Mouse (Mus musculus) hindbrain, embryonic 13.5 days (tissue): ENCODE data around the gene Ran. TPM values are rescaled to one million over a fixed set of nuclear protein-coding genes. Genes with fewer than 3 reads are reported as not detected.

ENCODE experiments used
- ATAC-seq: fragments of 200-750 bp; cut with Nextera tagmentation; 2 replicates; pipeline ENCODE4 v1.8.0; 2017; ENCODE audit warnings: moderate TSS enrichment; ENCODE audit not compliant: low FRiP score
- H3K27ac ChIP-seq: fragments of 300-500 bp; sonication (generic); 2 replicates; pipeline ENCODE4 v1.5.1; 2015; ENCODE audit warnings: inconsistent platforms, mild to moderate bottlenecking, moderate library complexity
- H3K27me3 ChIP-seq: fragments of 300-500 bp; sonication (generic); 2 replicates; pipeline ENCODE4 v1.6.1; 2015; ENCODE audit warnings: mild to moderate bottlenecking, inconsistent platforms
- H3K36me3 ChIP-seq: fragments of 300-500 bp; sonication (generic); 2 replicates; pipeline ENCODE4 v1.6.1; 2015; ENCODE audit warnings: mild to moderate bottlenecking, inconsistent platforms
- H3K4me1 ChIP-seq: fragments of 300-500 bp; sonication (generic); replicated peaks from 2 replicates; pipeline ENCODE4 v1.6.1; 2015; ENCODE audit warnings: inconsistent platforms
- H3K4me2 ChIP-seq: fragments of 300-500 bp; sonication (generic); 2 replicates; pipeline ENCODE4 v1.6.1; 2015; ENCODE audit warnings: inconsistent platforms, mild to moderate bottlenecking, moderate library complexity
- H3K4me3 ChIP-seq: fragments of 300-500 bp; sonication (generic); 2 replicates; pipeline ENCODE4 v1.5.1; 2015; ENCODE audit warnings: mild to moderate bottlenecking, inconsistent platforms
- H3K9ac ChIP-seq: fragments of 300-500 bp; sonication (generic); 2 replicates; pipeline ENCODE4 v1.6.1; 2015; ENCODE audit warnings: mild to moderate bottlenecking, inconsistent platforms
- H3K9me3 ChIP-seq: fragments of 300-500 bp; sonication (generic); 2 replicates; pipeline ENCODE4 v1.6.1; 2016; ENCODE audit warnings: inconsistent platforms
- WGBS: fragments of 180-500 bp; shearing (Covaris S2); methylation state at CpG from one replicate; pipeline ENCODE4 v1.1.7; 2015; 5-methylcytosine and 5-hydroxymethylcytosine counted together
- polyA plus RNA-seq: library from polyadenylated mRNA; unstranded; fragments of >200 nt; fragmentation: Nextera tagmentation; extraction: Ambion mirVana; gene quantifications from 2 replicates; pipeline ENCODE4 v1.2.1, GENCODE M21; 2015

Ran gene
- polyA plus RNA-seq, 1 experiment from 2014 or later = 416 TPM

DNA sequence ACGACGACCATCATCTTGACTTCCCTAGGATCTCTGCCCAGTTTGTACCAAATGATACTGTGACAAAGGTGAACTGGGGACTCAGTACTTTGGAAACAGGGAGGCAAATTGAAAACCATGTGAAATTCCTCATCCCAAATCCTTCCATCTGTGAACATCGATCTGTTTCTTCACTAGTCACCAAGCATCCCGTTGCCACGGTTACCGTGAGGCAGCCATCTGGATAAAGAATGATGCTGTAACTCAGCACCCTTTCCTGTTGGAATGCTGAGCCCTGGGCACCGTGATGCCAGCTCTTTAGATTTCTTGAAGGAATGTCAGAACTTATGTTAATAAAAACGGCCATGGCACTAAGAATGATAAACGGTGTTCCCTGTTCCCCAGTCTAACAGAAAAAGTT is 29.5 kb downstream of the Ran start:
- no peak overlapping the region for H3K4me2 ChIP-seq
- H3K36me3 ChIP-seq = no peaks in the 10 kb centered on the region
- no peak for ATAC-seq
- H3K27me3 ChIP-seq = no peaks in the 10 kb centered on the region
- no peak overlapping the region for H3K4me3 ChIP-seq
- peaks cover 40% of the 10 kb centered on the region for H3K4me1 ChIP-seq
- 53% methylated on average over 9 of the region's 9 CpGs for WGBS
- no peak overlapping the region for H3K27ac ChIP-seq
- H3K9ac ChIP-seq = no peak overlapping the region
- H3K9me3 ChIP-seq = no peaks in the 10 kb centered on the region

DNA sequence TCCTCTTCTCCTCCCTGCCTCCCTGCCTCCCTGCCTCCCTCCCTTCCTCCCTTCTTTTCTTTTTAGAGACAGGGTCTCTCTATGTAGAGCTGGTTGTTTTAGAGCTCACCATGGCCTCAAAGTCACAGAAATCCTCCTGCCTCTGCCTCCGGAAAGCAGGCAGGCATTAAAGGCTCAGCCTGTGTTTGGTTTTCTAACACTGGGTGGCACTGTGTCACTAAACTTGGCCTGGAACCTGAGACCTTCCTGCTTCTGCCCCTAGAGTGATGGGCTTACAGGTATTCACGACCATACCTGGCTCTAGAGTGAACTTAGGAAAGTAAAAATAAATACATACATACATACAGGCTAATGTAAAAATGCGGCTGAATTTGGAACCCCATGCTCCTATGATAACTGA is 32.0 kb downstream of the Ran start:
- Histone ChIP-seq H3K27me3 (no peaks in the 10 kb centered on the region), H3K36me3 (no peaks in the 10 kb centered on the region), H3K4me3 (no peak overlapping the region), H3K9ac (no peak overlapping the region), H3K27ac (no peak overlapping the region), H3K9me3 (no peaks in the 10 kb centered on the region), H3K4me2 (no peak overlapping the region), H3K4me1 (peaks cover 21% of the 10 kb centered on the region)
- 90% methylated on average over 3 of the region's 3 CpGs for WGBS
- ATAC-seq = no peak

DNA sequence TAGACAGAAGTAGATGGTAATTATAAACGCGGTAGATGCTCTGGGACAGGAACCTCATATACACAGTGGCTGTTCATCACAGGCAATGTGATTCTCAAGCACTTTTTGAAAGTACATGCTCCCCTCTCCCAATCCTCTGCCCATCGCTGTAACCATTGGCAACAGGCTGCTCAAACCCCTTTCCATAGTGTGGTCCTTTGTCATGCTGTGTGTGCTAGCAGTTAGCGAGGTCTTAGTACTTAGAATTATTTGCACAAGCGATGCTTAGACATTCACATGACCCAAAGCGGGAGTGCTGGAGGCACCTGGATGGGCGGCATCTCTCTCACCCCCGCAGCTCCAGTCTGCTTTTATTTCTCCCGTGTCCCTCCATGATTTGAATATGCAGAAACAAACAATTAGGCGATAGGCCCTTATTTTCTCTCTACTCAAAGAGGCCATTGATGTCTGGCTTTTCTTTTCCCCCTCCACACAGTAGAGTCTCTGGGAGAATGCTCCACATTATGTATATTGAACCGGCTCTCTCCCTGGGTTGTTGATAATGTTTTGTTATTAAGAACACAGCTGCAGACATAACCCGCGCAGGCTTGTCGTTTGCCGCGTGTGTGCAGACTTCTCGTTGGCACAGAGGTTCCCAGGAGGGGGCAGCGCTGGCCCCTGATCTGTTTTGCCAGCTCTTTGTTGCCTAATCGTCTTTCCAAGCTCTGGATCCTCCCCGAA is 32.9 kb downstream of the Ran start:
- no peaks in the 10 kb centered on the region for H3K36me3 ChIP-seq
- peaks cover 18% of the 10 kb centered on the region for H3K4me1 ChIP-seq
- H3K9ac ChIP-seq = 0 out of 2 replicates have a peak overlapping the region, but pooled peaks have one; percentile 19
- H3K9me3 ChIP-seq = no peaks in the 10 kb centered on the region
- H3K27ac ChIP-seq = peak overlapping the region; percentile 84
- peak overlapping the region; percentile 35 for H3K4me2 ChIP-seq
- H3K4me3 ChIP-seq = no peak overlapping the region
- WGBS = 16% methylated on average over 20 of the region's 20 CpGs
- ATAC-seq = peak; percentile 76
- no peaks in the 10 kb centered on the region for H3K27me3 ChIP-seq

DNA sequence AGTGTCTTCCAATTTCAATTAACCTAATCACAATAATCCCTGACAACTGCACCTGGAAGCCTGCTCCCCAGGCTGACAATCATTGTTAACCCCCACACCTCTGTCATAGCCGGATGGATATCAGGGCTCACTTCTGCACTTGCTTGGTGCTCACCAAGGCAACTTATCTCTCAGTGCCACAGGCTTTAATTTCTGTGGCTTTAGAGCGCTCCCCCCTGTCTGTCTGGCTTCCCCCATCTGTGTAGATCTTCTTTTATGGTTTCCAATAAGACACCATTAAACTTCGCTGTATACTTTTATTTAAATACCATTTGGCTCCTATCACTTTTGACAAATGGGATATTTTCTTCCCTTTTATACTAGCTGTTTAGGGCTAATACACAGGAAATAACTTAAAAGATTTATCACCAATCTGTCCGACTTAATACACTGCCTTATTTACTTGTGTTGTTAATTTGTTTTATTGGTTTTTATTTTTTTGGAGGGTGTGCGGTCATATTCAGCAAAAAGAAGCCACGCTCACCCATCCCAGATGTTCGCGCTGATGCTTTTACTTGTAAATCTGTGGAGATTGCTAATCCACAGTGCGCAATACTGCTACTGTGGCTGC is 34.9 kb downstream of the Ran start:
- no peak overlapping the region for H3K4me2 ChIP-seq
- ATAC-seq = no peak
- H3K9me3 ChIP-seq = no peaks in the 10 kb centered on the region
- H3K27ac ChIP-seq = no peak overlapping the region
- no peak overlapping the region for H3K4me3 ChIP-seq
- no peak overlapping the region for H3K9ac ChIP-seq
- H3K36me3 ChIP-seq = no peaks in the 10 kb centered on the region
- WGBS = 91% methylated on average over 9 of the region's 9 CpGs
- H3K27me3 ChIP-seq = no peaks in the 10 kb centered on the region
- H3K4me1 ChIP-seq = peaks cover 10% of the 10 kb centered on the region

DNA sequence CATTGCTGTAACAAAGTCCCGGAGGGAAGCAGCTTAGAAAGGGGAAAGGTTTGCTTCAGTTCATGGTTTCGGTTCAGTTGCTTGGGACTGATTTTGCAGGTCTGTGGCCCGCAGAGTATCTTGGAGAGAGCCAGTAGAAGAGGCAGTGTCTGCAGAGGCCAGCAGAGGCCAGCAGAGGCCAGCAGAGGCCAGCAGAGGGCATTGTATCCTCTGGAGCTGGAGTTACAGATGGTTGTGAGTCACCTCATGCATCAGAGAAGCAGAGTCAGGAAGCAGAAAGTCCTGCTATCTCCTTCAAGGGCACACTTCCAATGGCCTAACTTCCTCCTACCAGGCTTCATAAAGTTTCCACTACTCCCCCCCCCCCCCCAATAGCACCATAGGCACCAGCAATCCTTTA is 39.2 kb downstream of the Ran start:
- WGBS = 91% methylated on average over 3 of the region's 3 CpGs

DNA sequence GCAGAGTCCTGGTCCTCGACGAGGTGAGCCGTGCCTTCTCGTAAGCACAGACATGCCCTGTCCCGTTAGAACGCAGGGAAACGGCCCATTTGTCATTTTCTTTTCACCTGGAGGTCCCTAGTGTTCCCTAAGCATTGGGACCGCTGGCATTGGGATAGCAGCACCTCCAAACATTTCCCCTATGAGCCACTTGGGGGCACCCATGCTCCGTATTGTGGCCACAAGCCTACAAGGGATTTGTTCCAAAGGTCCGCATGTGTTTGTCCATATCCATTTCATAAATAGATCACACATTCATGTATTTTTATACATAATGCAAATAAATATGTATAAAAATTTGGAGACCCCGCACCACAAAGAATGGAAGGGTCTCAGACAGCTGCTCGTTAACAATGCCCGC is 41.7 kb downstream of the Ran start:
- H3K27me3 ChIP-seq = peaks cover 12% of the 10 kb centered on the region
- no peak overlapping the region for H3K4me3 ChIP-seq
- 0 out of 2 replicates have a peak, but pooled peaks have one; percentile 28 for ATAC-seq
- H3K4me2 ChIP-seq = no peak overlapping the region
- peaks cover 13% of the 10 kb centered on the region for H3K4me1 ChIP-seq
- no peaks in the 10 kb centered on the region for H3K36me3 ChIP-seq
- H3K9ac ChIP-seq = 0 out of 2 replicates have a peak overlapping the region, but pooled peaks have one; percentile 16
- 21% methylated on average over 13 of the region's 13 CpGs for WGBS
- no peaks in the 10 kb centered on the region for H3K9me3 ChIP-seq
- no peak overlapping the region for H3K27ac ChIP-seq

More for the DNA sequence above, 39.2 kb downstream of the Ran start:
- Histone ChIP-seq H3K27ac (no peak overlapping the region), H3K4me1 (peaks cover 13% of the 10 kb centered on the region), H3K4me3 (no peak overlapping the region), H3K36me3 (no peaks in the 10 kb centered on the region), H3K9me3 (no peaks in the 10 kb centered on the region), H3K27me3 (peaks cover 12% of the 10 kb centered on the region), H3K4me2 (no peak overlapping the region), H3K9ac (no peak overlapping the region)
- ATAC-seq = no peak

DNA sequence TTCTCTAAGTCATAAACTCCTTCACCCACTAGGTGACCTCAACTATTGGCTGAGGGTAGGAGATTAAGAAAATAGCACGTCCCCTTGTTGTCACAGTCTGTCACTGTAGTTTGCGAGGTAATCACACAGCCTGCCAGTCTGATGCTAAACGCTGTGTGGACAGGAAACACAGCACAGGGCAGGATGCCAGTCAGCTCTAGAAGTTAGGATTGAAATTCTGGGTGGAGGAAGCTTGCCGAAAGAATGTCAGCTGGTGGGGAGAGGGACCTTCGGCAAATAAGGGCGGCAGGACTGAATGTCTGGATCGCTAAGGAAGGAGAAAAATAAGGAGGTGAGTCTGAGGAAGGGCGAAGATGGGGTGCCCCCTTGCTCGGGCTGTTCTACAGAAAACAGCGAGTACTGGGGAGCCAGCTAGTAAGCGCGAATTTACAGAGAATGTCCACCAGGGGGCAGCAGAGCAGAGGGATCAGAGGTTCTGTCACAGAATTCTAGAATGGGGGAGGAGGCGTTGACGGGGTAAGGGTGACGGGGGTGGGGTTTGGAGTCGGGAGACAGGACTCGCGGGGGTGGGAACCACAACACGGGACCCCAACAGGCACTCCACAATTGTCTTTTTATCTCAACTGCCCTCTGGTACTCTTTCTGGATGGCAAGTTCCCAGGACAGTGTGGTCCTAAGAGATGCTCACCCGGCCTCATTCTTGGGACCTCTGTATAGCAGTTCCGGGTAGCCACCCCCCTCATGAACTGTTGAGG is 43.3 kb downstream of the Ran start:
- peak; percentile 43; the same call in 1 of the 2 replicates for ATAC-seq
- Histone ChIP-seq H3K36me3 (no peaks in the 10 kb centered on the region), H3K9me3 (no peaks in the 10 kb centered on the region), H3K4me3 (peak overlapping the region; percentile 23), H3K27me3 (peaks cover 12% of the 10 kb centered on the region), H3K27ac (no peak overlapping the region), H3K4me2 (peak overlapping the region; percentile 49), H3K4me1 (peaks cover 13% of the 10 kb centered on the region), H3K9ac (0 out of 2 replicates have a peak overlapping the region, but pooled peaks have one; percentile 40)
- WGBS = 13% methylated on average over 21 of the region's 21 CpGs

DNA sequence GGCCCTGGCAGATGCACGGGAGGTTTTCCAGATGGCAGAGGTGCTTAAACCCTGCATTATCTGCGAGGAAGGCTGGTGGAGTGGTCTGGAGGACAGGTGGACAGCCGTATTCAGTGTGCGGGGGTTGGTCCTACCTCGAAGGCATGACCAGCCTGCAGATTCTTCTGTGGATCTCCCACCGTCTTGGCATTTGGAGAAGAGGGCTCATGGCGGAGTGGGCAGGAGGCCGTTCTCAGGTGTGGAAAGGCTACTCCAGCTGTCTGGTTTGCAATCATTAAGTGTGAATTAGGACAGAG is 43.9 kb downstream of the Ran start:
- Histone ChIP-seq H3K27me3 (peaks cover 12% of the 10 kb centered on the region), H3K4me3 (peak overlapping the region; percentile 23), H3K27ac (no peak overlapping the region), H3K9ac (0 out of 2 replicates have a peak overlapping the region, but pooled peaks have one; percentile 40), H3K4me1 (peaks cover 13% of the 10 kb centered on the region), H3K4me2 (peak overlapping the region; percentile 49), H3K9me3 (no peaks in the 10 kb centered on the region), H3K36me3 (no peaks in the 10 kb centered on the region)
- no peak; the same call in 1 of the 2 replicates for ATAC-seq
- whole genome bisulfite sequencing = 60% methylated on average over 8 of the region's 8 CpGs

DNA sequence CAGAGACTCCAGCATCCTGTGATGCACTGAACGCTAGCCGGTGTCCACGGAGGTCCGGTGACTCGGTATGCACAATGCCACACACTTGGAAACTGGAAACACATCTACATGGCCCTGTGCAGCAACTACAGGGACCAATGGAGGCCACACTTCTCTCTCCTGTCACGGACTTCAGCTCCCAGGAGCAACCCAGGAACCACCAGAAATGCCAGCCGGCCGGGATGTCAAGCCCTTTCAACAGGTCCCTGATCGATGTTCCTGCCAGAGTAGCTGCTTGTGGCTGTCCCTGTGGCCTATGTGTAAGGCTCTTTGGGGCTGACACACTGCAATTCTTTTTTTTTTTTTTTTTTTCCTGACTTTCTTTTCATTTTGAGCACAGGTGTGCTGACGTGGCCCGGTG is 44.3 kb downstream of the Ran start:
- H3K9ac ChIP-seq = no peak overlapping the region
- no peaks in the 10 kb centered on the region for H3K9me3 ChIP-seq
- H3K27ac ChIP-seq = no peak overlapping the region
- peaks cover 12% of the 10 kb centered on the region for H3K27me3 ChIP-seq
- no peak overlapping the region for H3K4me2 ChIP-seq
- ATAC-seq = no peak
- no peaks in the 10 kb centered on the region for H3K36me3 ChIP-seq
- H3K4me3 ChIP-seq = no peak overlapping the region
- peaks cover 13% of the 10 kb centered on the region for H3K4me1 ChIP-seq
- 59% methylated on average over 11 of the region's 11 CpGs for WGBS

DNA sequence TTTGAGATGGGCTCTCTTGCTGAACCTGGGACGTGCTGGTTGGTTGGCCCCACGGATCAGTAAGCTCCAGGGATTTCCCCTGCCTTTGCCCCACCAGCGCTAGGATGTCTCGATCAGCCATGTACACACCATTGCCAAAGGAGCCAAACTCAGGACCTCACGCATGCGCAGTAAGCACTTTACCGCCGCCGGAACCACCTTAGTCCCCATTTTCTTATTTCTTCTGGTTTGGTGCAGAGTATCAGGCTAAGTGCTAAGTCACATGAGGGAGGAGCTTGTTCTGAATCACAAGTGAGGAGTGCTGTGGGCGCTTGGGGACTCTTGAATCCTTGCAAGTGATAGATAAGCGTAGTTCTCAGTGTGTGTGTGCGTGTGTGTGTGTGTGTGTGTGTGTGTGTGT is 45.4 kb downstream of the Ran start:
- Histone ChIP-seq H3K36me3 (no peaks in the 10 kb centered on the region), H3K4me3 (no peak overlapping the region), H3K9me3 (no peaks in the 10 kb centered on the region), H3K4me1 (peaks cover 13% of the 10 kb centered on the region), H3K27me3 (peaks cover 12% of the 10 kb centered on the region), H3K4me2 (no peak overlapping the region), H3K27ac (no peak overlapping the region), H3K9ac (no peak overlapping the region)
- ATAC-seq = no peak
- 81% methylated on average over 12 of the region's 12 CpGs for WGBS

DNA sequence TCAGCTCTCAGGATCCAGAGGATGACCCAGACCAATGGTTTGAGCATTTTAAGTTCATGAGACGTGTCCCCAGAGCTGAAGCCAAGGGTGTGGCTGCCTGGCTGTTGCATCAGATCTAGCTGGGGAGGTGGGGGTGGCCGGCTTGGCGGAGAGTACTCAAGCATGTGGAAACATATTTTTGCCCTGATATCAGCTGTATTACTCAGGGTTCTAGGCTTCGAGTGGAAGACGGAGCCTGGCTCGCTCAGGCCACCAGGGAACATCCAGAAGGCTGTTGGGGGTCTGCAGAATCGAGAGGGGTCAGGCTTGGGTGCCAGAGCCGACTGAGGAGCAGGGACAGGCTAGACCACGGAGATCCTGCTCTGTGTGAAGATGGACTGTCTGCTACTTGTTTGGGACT is 46.1 kb downstream of the Ran start:
- Histone ChIP-seq H3K9ac (no peak overlapping the region), H3K9me3 (no peaks in the 10 kb centered on the region), H3K27me3 (peaks cover 12% of the 10 kb centered on the region), H3K4me1 (peaks cover 16% of the 10 kb centered on the region), H3K36me3 (no peaks in the 10 kb centered on the region), H3K4me2 (no peak overlapping the region), H3K4me3 (no peak overlapping the region), H3K27ac (no peak overlapping the region)
- WGBS = 86% methylated on average over 9 of the region's 9 CpGs
- no peak for ATAC-seq

DNA sequence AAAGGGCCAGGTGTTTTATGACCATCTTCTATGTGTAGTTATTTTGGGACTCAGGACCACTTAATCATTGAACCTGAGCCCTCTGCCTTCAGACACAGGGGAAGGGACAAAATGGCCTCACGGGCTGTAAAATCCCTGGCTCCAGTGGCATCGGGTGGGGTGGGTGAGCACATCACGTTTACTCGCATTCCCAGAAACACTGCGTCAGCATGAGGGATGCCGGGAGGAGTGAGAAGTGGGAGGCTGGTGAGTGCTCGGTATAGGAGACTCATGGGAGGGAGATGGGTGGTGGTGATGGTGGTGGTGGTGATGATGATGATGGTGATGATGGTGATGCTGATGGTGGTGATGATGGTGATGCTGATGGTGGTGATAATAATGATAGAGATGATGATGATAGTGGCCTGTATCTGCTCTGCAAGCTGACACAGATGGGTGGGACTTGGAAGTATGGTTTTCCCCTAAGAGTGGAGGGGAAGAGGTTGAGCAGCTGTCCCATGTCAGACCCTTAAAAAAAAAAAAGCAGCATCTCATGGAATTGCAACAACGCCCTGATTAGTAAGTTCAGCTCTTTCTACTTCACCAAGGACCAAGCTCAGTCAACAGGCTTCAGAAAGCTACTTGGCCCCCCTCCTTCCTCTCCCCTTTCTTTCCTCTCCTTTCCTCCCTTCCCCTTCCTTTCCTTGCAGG is 46.8 kb downstream of the Ran start:
- H3K4me1 ChIP-seq = peaks cover 20% of the 10 kb centered on the region
- ATAC-seq = no peak
- 95% methylated on average over 8 of the region's 8 CpGs for WGBS
- H3K9me3 ChIP-seq = no peaks in the 10 kb centered on the region
- H3K4me2 ChIP-seq = no peak overlapping the region
- no peak overlapping the region for H3K9ac ChIP-seq
- peaks cover 7% of the 10 kb centered on the region; the same call in 1 of the 2 replicates for H3K27me3 ChIP-seq
- H3K4me3 ChIP-seq = no peak overlapping the region
- H3K36me3 ChIP-seq = no peaks in the 10 kb centered on the region
- no peak overlapping the region for H3K27ac ChIP-seq
